Mouse (Mus musculus): ENCODE measurements around the gene Ndufa8. TPM values are rescaled to one million over a fixed set of nuclear protein-coding genes. Genes with fewer than 3 reads are reported as not detected.

Ndufa8 gene
- polyA plus RNA-seq (2021; fragmentation: Nextera tagmentation) = 414 and 527 TPM in 2 replicates
- long read RNA-seq, experiment 1, transcript Ndufa8-201 (4 exons, 861 nt) = major isoform, 134 of 149 reads
- long read RNA-seq, experiment 1, partial matches to known transcripts = 11 of 149 reads
- long read RNA-seq, experiment 1, other reads (novel, unspliced or antisense) = 4 of 149 reads
- long read RNA-seq, experiment 2, transcript Ndufa8-201 (4 exons, 861 nt) = major isoform, 423 of 453 reads
- long read RNA-seq, experiment 2, partial matches to known transcripts = 23 of 453 reads
- long read RNA-seq, experiment 2, other reads (novel, unspliced or antisense) = 7 of 453 reads

GRCm38 (mm10) chr2:36048748-36049566 lies at the start of gene Ndufa8, which contains the start of gene Morn5:
Gene Ndufa8, minus strand, starts transcription at chr2:36049406.
Gene Morn5, plus strand, starts transcription at chr2:36049458.

Other genes with a start within 250 kb of the Ndufa8 start
- 5.3 and 18.0 TPM in 2 replicates for gene Ttll11, start 69.5 kb downstream of the Ndufa8 start, polyA plus RNA-seq (2021; fragmentation: Nextera tagmentation)
- gene Morn5, start 52 bp upstream of the Ndufa8 start, polyA plus RNA-seq (2021; fragmentation: Nextera tagmentation) = 2.4 and 2.7 TPM in 2 replicates
- gene Lhx6, start 56.0 kb upstream of the Ndufa8 start, polyA plus RNA-seq (2021; fragmentation: Nextera tagmentation) = 4.3 TPM in 2 replicates
- gene Mrrf, start 87.0 kb upstream of the Ndufa8 start, polyA plus RNA-seq (2021; fragmentation: Nextera tagmentation) = 18.2 and 20.9 TPM in 2 replicates
- gene Rbm18, start 87.4 kb upstream of the Ndufa8 start, polyA plus RNA-seq (2021; fragmentation: Nextera tagmentation) = 30.2 and 38.8 TPM in 2 replicates
- 13.2 and 14.0 TPM in 2 replicates for gene Ptgs1, start 181.0 kb upstream of the Ndufa8 start, polyA plus RNA-seq (2021; fragmentation: Nextera tagmentation)